Mouse (Mus musculus) G1E (cell line): ENCODE measurements around the gene Alkbh7.

Experiments used
- CTCF ChIP-seq: IDR thresholded peaks from 2 replicates; pipeline ENCODE4 v1.5.1; 2012; ENCODE audit warnings: low read depth, low read length, inconsistent platforms, mixed read lengths
- GATA1 ChIP-seq: IDR thresholded peaks from 2 replicates; pipeline ENCODE4 v1.6.1; 2012; ENCODE audit warnings: borderline replicate concordance, low read length, inconsistent platforms, mixed read lengths
- GATA2 ChIP-seq: IDR thresholded peaks from 2 replicates; pipeline ENCODE4 v1.6.1; 2012; ENCODE audit warnings: low read depth, low read length, inconsistent platforms, borderline replicate concordance
- POLR2AphosphoS5 ChIP-seq: IDR thresholded peaks from 2 replicates; pipeline ENCODE4 v1.6.1; 2012; ENCODE audit warnings: low read depth, low read length, inconsistent platforms; ENCODE audit not compliant: insufficient replicate concordance
- TAL1 ChIP-seq: conservative IDR thresholded peaks from 2 replicates; pipeline ENCODE4 v1.6.1; 2012; ENCODE audit warnings: low read depth, low read length, inconsistent platforms, mixed read lengths

GRCm38 (mm10) chr17:56961880-56962279 is 35.3 kb upstream of the Alkbh7 start:
- TF ChIP-seq CTCF (no peak), GATA2 (no peak), TAL1 (no peak), POLR2AphosphoS5 (no peak), GATA1 (no peak)
